Mouse (Mus musculus) cerebellum, postnatal 4 days (tissue): ENCODE measurements at regions not wholly inside any gene's neighbourhood (a gene's known extent, or its start where the extent isn't known, plus 50 kb on each side); places are given as distances from the start of the nearest gene placed in this dataset.
A peak's percentile ranks its signal among the peaks of the same experiment; 100 is the strongest.

ENCODE experiments used
- DNase-seq, 2 experiments: peaks; one replicate each; pipeline ENCODE4 v3.0.0; 2022; ENCODE audit warnings: low spot score in 2 of 2, mixed read lengths in 1 of 2

DNA sequence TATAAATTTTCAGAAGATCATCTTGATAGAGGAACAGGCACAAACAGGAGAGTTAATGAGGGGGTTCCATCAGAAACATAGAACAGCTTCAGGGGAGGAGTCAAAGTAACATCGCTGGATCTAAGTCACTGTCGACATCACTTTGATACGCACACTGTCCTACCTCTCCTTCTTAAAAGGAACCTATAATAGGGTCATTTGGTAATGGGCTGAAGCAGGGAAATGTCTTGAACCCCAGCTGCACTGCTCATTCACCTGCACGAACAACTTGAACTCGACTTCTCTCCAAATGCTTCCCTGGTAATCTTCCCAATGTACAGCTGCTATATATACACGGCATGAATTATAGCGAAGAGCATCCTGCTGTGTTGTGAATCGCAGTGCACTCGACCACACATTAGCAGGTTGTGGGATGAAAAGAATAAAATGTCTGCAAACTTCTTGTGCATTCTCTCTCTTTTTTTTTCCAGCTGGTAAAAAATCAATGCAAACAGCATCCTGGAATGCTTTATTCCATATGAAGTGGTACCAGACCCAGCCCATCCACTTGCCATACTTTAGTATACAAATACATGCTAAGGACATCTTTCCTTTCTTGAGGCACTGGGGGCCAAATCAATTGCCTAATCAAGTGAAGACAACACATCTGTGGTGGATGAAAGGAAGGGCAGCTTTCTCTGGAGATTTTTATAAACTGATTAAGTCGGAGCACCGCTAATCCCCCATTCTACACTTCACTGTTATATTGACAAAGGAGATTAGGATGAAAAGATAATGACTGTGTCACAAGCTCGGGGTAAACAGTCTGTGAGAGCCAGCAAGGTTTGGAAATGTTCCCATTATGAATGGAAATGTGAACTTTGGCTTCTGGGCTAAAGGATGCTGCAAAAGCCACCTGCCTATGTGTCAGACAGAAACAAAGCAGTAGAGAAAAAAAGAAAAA lies 325.6 kb upstream of the Itga1 start:
- DNase-seq, result no peak

DNA sequence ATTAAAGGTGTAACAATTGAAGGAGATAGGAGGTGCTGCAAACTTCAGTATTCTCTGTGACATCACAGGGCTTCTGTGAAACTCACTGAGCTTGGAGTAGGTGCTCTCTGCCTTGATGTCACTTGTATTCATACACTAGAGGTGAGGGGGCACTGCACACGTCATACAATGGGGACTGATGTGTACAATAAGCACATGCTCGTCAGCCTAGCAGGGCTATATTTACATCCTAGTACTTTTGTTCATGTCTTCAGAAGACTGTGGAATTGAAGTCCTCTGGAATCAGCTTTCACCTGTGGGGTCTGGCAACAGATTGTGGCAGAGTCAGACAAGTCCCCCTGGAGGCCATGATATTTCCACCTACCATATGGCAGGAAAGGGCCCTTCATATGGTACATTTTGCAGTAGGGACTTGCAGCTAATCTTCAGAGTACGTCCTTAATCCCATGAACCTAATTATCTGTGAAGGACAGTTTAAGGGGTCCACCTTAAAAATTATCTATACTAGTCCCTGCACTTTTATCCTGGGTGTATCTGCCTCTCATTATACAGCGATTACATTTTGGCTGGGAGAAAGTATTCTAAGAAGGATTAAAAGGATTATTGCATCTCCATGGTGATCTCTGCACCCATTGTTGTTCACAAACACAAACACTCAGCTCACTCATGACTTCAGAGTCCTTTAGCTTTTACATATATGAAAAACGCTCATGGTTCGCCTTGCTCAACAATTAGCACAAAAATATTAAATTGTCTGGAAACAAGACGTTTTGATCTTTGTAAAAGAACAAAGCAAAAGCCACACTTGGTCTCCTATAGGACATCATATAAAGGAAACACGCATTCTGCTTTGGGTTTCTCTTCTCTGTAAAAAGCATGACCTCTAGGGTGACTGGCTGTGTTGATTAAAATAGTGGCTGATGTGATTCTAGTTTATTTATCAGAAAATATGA lies 324.1 kb upstream of the Itga1 start:
- no peak for DNase-seq

DNA sequence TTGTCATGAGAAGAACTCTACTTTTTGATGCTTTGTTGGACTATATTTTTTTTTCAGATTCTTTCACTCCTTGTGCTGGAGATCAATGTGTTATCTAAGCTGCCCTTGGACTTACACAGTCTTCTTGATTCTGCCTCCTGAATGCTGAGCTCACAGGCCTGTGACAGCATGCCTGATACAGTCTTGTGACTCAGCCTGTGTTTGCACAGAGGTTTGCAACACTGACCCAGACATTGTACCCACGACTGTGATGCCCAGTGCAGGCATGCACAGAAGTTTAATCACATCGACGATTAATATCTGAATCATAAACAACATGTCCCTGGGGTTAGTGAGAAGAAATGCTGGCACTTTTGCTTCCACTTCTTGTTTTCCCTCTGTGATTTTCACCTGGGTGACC lies 322.0 kb upstream of the Itga1 start:
- no peak for DNase-seq

DNA sequence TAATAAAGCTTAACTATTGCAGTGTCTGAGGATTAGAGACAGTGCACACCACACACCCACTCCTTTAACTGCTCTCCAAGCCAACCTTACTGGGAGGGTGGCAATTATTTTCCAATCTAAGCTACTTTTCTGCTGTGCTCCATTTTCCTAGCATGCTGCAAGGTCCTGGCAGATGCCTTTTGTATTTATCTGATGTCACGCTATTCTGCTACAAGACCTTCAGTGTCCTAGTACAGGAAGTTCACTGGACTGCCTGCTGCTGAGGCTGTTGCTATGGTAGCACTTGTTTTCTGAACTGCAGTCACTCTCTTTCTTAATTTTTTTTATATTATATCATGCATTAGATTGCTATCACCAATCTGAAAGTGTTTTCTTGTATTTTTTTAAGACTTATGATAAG lies 319.7 kb upstream of the Itga1 start:
- DNase-seq, result no peak

GRCm38 (mm10) chr13:115417829-115418228 lies 316.1 kb upstream of the Itga1 start:
- no peak for DNase-seq

GRCm38 (mm10) chr13:115413721-115414531 lies 312.2 kb upstream of the Itga1 start:
- no peak for DNase-seq

DNA sequence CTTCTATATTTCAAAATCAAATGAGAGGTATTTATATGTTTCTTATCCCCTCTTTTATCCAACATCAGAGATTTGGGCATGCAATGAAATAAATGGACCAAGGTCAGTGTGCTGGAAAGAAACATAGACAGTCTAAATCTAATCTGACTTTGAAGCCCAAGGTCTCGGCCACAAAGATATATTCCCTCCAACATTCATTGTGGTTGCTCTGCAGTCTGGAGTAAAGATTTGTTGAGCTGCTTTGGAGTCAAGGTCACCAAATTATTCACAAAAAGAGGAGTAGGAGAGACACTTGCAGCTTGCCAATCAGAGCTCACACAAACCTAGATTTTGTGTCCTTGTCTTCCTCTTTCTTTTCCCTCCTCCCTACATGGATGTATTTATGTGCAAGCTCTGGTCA lies 304.2 kb upstream of the Itga1 start:
- no peak for DNase-seq

- DNase-seq, result no peak
These were observed 299.0 kb upstream of the Itga1 start for GRCm38 (mm10) chr13:115400706-115401215.

DNA sequence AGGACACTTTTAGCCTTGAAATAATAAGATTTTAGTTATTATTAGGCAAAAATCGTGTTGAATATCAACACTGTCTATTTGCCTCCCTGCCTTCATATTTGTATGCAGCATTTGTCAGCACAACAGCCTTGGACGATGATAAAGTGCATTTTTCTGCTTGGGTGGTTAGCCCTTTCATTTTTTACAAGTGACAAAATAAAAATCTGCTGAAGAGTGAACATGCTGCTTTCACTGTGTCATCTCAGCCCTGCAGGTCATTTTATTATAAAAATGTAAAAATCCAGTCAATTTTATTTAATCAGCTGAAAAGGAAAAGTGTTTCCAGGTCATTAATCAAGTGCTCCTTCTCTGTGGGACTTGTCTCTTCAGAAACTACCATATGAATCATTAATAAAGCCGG lies 277.9 kb upstream of the Itga1 start:
- no peak for DNase-seq

- no peak for DNase-seq
These were observed 274.6 kb upstream of the Itga1 start for GRCm38 (mm10) chr13:115376180-115376880.

DNA sequence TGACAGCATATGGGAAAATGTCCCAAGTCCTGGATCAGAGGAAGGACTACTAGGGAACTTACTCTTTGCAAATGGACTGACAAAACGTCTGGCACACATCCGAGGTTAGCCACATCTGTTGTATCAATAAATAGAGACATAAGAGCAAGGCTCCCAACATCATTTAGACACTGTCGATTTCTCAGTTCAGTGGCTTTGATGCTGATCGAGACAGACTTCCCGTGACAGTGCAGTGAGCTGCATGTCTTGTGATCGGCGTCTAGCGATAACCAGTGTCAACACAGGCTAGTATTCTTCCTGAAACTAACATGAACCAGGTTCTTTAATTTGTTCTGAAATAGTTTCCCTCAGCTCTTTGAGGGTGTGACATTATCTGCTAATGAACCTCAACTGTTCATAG lies 259.7 kb upstream of the Itga1 start:
- peak in 1 of 2 experiments; percentile 6 for DNase-seq

DNA sequence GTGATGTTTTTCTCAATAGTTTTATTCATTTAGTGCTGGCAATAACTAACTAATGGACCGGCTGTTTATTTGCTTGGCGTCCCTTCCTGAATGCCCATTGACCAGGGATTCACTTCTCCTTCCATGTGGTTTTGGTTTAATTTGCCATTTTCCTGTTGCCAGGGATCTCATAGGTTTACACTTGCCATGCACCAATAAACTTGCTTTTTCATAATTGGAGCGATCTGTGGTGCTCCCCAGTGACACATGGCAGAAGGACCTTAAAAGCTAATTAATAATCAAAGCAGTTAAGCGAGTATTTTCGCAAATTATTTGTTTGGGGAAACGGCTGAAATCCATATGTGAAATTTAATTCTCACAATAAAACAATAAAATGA lies 245.2 kb upstream of the Itga1 start:
- no peak for DNase-seq

DNA sequence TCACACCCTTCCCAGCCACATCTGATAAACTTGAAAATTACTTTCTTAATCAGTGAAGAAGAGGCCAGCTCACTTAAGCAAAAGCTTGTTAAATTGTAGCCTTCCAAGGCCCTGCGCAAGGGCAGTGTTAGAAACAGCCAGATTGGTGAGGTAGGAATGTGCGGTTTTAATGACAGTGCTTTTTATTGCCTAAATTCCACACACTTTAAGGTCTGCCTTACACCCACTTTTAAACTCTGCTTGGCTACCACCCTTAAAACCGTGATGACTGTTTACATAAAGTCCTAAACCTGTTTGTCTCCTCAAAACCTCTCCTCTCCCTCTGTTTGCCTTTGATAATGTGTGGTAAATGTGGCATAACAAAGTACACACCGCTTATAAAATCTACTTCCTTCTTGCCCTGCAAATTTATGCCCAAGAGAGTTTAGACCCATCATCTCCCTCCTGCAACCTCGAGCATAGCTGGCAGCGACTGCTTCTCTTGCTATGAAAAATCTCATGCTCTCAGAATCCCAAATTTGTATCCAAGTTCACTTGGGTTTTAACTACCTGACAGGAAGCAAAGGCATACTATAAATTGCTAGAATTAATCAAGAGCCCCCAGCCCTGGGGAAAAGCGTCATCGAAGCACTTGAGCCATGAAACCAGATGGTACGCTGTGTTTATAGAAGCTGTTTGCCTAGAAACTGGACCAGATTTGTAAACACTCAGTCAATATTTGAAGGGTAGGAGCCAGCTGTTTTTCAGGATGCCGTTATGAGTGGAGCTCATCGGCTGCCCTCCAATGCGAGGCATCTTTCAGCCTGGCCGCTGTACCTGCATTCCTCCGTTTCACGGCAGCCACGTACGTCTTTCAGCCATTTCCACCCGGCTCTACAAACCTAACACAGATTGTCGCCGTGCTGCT lies 244.6 kb upstream of the Itga1 start:
- no peak for DNase-seq

- DNase-seq, result no peak
These were observed 227.5 kb upstream of the Itga1 start for GRCm38 (mm10) chr13:115329000-115329960.

DNA sequence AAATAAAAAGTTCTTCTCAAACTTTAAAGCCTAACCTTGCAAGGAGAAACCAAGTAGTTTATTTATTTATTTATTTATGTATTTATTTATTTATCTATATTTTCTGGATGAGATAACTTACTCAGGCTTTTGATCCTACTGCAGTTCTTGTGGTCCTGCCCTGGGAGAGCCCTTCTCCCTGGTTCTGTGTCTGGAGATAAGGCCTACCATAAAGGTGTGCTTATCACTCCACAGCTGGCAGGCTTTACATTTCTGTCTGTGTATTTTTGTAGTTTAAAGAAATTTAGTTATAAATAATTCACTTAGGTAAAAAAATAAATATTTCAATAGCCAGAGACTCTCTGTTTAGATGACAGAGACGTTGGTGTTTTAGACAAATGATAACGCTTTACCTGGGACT lies 224.5 kb upstream of the Itga1 start:
- no peak for DNase-seq

- no peak for DNase-seq
These were observed 214.9 kb upstream of the Itga1 start for GRCm38 (mm10) chr13:115316681-115317080.

GRCm38 (mm10) chr13:115308586-115308985 lies 206.8 kb upstream of the Itga1 start:
- no peak for DNase-seq

DNA sequence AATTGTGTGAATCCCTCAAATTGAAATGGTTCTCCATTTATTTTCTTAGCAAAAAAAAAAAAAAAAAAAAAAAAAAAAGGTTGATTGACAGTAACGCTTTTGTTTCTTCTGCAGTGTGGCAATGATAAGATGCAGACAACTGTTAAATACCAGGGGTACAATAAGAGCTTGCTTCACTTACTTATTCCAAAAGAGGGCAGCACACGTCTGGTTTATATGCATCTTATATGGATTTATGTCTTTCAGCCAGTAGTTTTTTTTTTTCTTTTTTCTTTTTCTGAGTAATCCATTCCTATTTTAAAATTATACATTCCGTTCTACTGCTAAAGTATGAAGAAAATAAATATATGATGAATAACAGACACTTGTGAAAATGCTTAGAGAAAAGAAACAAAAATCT lies 185.6 kb upstream of the Itga1 start:
- peak in 1 of 2 experiments; percentile 4 for DNase-seq

DNA sequence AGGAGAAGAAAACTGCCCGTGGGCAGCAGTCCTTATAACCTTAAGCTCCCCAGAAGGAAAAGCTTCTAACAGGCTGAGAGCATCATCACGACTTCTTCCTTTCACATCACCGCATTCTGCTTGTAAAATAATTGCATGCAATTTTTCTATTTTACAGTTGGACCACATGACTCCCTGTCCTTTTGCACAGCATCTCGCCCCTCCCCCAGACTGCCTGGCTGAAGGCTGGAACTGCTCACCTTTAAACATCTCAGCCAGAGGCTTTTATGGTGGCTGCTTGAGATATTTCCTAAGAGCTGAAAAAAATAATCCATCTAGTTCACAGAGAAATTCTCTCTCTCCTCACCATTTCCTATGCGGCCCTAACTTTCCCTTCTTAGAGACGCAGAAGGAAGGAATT lies 164.4 kb upstream of the Itga1 start:
- no peak for DNase-seq
